ENCODE assay signal across 16 mouse cellular contexts in the genomic region with DNA sequence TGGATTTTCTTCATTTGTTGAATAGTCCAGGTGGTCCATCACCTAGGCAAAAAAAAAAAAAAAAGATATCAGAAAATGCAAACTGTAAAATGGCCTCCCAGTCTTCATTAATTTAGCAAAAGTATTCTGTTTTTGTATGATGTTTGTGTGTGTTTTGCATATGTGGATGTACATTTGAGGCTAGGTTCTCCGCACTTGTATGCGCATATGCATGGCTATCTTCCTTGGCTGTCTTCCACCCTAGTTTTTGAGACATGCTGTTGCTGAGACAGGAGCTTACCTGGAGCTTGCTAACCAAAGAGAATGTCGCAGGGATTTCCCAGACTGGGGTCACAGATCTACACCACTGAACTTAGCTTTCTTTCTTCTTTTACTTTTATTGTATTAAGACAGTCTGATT.
"Had no signal": no experiment of that assay in that cellular context is flagged by ENCODE, and none has a peak within 500 bp of the region (broad histone marks: within the 10 kb centered on the region; RNA-seq: fewer than 3 reads in every experiment).

No protein-coding gene starts in this region.

- H3K9ac ChIP-seq: neural tube, embryonic 13.5 days; neural tube, embryonic 15.5 days; stomach, embryonic 15.5 days had no signal

- H3K27ac ChIP-seq: neural tube, embryonic 13.5 days; neural tube, embryonic 15.5 days; stomach, embryonic 15.5 days; stomach, postnatal 0 days had no signal

- H3K4me2 ChIP-seq: neural tube, embryonic 13.5 days; neural tube, embryonic 15.5 days; stomach, embryonic 15.5 days had no signal

- H3K4me1 ChIP-seq: neural tube, embryonic 13.5 days; neural tube, embryonic 15.5 days; stomach, embryonic 15.5 days had no signal

- H3K4me3 ChIP-seq: neural tube, embryonic 13.5 days; neural tube, embryonic 15.5 days; stomach, embryonic 15.5 days had no signal

- H3K27me3 ChIP-seq: neural tube, embryonic 13.5 days; neural tube, embryonic 15.5 days; stomach, embryonic 15.5 days had no signal

- DNase-seq: retina, postnatal 1 day; right cerebral cortex, adult 18-20 months; right cerebral cortex, postnatal 14 days; right cerebral cortex, postnatal 25 days; right cerebral cortex, postnatal 4 days; spleen, adult 18-20 months; thymus, adult 18-20 months; thymus, adult 2 months; thymus, postnatal 14 days; thymus, postnatal 25 days; thymus, postnatal 36 days; thymus, postnatal 4 days had no signal

- H3K9me3 ChIP-seq: neural tube, embryonic 13.5 days; neural tube, embryonic 15.5 days; stomach, embryonic 15.5 days had no signal
